Mouse (Mus musculus) cortical plate, adult 2 months (tissue): ENCODE data around the gene Pdcd2l.

ENCODE experiments used
- CTCF ChIP-seq: fragments of 200-500 bp; IDR thresholded peaks from 2 replicates; pipeline ENCODE4 v1.5.1; 2011; ENCODE audit warnings: mild to moderate bottlenecking, control low read depth, low read length; ENCODE audit not compliant: insufficient read depth; ENCODE audit errors: extremely low read depth
- POLR2A ChIP-seq: fragments of 200-500 bp; IDR thresholded peaks from 2 replicates; pipeline ENCODE4 v1.6.1; 2011; ENCODE audit warnings: mild to moderate bottlenecking, low read length, control low read depth; ENCODE audit not compliant: insufficient read depth; ENCODE audit errors: extremely low read depth

- TF ChIP-seq CTCF (no peak), POLR2A (no peak)
These were observed 16.8 kb upstream of the Pdcd2l start for GRCm38 (mm10) chr7:34213281-34213680.
